Mouse (Mus musculus) erythroblast, embryonic 14.5 days (primary cell): ENCODE data around the gene Uroc1.

Source experiments
- GATA1 ChIP-seq: IDR thresholded peaks from 2 replicates; pipeline ENCODE4 v1.6.1; 2012; ENCODE audit warnings: low read length, inconsistent platforms, mixed read lengths
- TAL1 ChIP-seq: IDR thresholded peaks from 3 replicates; pipeline ENCODE4 v1.6.1; 2012; ENCODE audit warnings: low read length, inconsistent platforms, mixed read lengths

- TF ChIP-seq GATA1 (no peak), TAL1 (no peak)
Observed at GRCm38 (mm10) chr6:90377708-90378107, 44.6 kb downstream of the Uroc1 start.
